Mouse (Mus musculus) right cerebral cortex, postnatal 36 days (tissue): ENCODE data around the gene Olfr954.

Experiments used
- DNase-seq, 2 experiments: peaks; one replicate each; pipeline ENCODE4 v3.0.0; 2022; ENCODE audit warnings: low spot score in 2 of 2, mixed read lengths in 1 of 2

Gene Olfr954

DNA sequence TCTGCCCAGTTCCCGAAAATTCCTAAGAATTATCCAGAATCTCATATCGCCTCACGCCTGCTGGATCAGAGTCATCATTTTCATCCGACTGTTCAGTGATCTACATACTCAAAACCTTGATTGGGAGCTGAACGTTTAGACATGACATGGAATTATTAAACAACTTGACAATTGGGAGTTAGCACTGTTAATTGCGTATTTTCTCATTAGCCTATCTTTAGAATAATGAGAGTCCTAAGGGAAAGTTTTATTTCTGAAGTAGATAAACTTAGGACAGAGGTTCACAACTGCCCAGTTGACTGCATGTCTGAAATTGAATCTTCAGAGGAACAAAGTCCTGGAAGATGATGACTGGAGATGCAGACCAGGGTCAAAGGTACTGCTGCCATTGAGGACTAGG is at the start of gene Olfr954:
Gene Olfr954 (plus strand): TSS at position 301 of the 400 bp plus-strand sequence.
- DNase-seq = no peak

DNA sequence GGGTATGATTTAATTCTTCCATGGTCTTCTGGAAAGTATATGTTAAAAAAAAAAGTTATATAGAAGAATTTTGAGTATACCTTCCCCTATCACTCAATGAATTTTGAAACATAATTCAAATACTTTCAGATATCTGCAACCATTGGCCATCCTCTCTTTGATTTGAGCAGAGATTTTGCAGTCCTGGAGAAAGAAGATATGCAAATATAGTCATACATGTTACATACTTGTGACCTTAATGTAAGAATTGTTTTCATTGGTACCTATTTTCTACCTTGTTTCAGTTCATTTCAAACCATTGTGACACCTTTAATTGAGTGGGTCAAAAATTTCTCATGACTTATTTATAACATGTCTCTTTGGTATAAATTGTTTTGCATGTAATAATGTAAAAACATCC is 29.5 kb upstream of the Olfr954 start, which contains the start of gene Olfr952:
Gene Olfr952 (minus strand): TSS at position 101 of the 400 bp plus-strand sequence.
- DNase-seq = no peak

DNA sequence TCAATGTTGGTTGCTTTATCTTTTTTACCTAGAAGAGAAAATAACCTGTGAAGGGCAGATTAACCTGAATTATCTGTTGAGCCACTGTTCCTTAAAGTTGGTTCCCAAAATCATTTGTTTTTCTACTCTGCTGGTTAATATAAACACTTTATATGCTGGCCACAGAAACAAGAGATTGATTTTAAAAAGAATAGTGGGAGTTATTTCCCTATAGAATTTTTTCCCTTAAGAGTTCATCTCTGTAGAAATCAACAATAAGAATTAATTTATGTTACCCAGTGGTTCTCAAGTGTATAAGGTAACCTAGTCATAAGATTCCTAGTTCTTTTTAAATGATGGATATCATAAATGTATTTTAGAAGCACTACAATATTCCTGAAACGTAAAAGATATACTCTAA is 15.3 kb downstream of the Olfr954 start, which contains the start of gene Olfr955:
Gene Olfr955 (minus strand): TSS at position 101 of the 400 bp plus-strand sequence.
- DNase-seq = no peak

DNA sequence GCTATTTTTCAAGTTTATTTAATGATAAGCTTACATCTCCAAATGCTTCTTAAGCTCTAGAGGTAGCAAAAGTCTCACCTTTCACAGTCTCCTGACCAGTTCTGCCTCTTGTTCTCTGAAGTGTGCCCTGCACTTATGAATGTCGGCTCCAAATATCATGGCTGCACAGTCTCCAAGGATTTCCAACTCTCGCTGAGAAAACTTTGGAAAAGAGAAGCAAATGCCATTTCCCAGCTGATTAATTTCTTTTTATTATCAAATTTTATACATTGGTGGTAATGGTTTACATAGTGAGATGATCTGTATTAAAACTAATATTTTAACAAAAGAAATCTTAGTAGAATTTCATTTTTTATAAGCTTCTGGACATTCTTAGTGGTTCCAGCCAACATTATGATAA is 37.4 kb downstream of the Olfr954 start, which contains the start of gene Olfr44:
Gene Olfr44 (minus strand): TSS at position 101 of the 400 bp plus-strand sequence.
- no peak for DNase-seq

DNA sequence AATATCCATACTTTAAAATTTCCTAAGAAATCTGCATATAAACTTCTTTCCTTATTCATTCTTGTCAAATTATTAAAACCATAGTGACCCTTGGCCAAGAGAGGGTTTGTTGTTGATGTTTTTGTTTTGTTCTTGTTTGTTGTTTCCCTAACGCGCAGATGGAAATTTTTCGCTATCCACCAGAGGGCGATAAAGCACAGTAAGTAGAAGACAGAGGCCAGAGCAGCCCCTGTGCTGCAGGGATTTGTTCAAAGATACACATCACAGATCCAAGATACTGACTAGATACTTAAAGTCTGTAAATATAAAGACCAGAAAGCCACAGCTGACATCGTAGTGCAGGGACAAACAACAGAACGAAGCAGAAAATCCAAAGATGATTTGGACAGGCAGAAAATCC is 52.5 kb downstream of the Olfr954 start:
- peak; percentile 15 to 34 for DNase-seq

DNA sequence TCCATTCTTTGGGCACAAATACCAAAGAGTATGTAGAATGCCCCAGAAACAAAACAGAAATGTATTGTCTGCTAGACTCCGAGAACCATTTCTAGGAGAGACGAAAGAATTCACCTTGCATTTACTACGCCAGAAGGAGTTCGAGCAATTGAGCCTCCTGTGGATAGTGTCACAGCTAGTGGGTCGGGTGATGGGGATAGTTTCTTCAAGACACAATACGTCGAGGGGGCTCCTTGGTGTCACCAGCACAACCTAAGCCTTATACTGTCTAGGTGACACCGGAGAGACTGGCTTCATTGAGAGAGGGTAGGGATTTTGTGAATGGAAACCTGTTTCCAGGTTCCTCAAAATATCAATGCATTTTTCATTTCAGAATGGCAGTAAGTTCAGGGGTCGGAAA is 52.9 kb downstream of the Olfr954 start:
- no peak for DNase-seq
